Mouse (Mus musculus) cortical plate, adult 2 months (tissue): ENCODE results near the gene Tnfaip2.

Experiments
- CTCF ChIP-seq: fragments of 200-500 bp; IDR thresholded peaks from 2 replicates; pipeline ENCODE4 v1.5.1; 2011; ENCODE audit warnings: mild to moderate bottlenecking, control low read depth, low read length; ENCODE audit not compliant: insufficient read depth; ENCODE audit errors: extremely low read depth
- POLR2A ChIP-seq: fragments of 200-500 bp; IDR thresholded peaks from 2 replicates; pipeline ENCODE4 v1.6.1; 2011; ENCODE audit warnings: mild to moderate bottlenecking, low read length, control low read depth; ENCODE audit not compliant: insufficient read depth; ENCODE audit errors: extremely low read depth

DNA sequence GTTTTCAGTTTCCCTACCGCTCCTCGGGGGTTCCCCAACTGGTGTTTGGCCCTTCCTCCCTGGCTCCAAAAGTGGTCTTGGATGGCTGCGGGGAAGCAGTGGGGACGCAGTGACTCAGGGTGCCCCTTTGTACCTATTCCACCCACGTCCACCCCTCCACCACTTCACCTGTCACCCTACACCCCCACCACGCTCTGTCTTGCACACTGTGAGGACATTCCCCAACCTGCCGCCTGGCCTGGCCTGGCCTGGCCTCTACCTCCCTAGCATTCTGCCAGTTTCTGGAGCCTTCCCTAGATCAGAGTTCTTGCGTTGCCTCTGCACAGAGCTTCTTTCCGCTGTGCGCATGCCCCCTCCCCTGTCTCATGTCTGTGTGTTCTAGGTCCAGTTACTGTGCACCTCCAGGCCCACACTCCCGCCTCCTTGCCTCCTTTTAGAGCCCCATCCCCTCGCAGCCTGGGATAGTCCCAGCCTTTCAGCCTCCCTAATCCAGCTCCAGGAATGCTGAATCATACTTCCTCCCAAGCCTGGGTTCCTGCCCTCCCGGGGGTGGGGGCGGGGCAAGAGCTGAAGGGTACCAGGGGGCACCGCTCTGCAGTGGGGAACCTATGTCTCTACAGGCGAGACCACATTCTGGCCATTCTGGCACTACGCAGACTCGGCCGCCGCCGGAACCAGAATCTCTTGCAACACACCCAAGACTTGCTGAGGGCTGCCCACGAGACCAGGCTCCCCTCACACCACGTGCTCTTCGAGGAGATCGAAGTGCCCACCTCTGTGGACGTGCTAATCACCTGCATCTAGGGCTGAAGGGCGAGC is 12.0 kb upstream of the Tnfaip2 start:
- TF ChIP-seq POLR2A, result no peak
- no peak for TF ChIP-seq CTCF
